Mouse (Mus musculus): ENCODE results near the gene Naa60. TPM values are rescaled to one million over a fixed set of nuclear protein-coding genes. Genes with fewer than 3 reads are reported as not detected.

The Naa60 gene
- polyA plus RNA-seq, 1 experiment = 60.0 TPM

Other genes with a start within 250 kb of the Naa60 start
- gene Mefv, start 154.3 kb upstream of the Naa60 start, polyA plus RNA-seq (2012; rRNA removed) = 0.71 and 1.2 TPM in 2 replicates
- 5.2 and 7.7 TPM in 2 replicates for gene Zfp263, start 128.3 kb upstream of the Naa60 start, polyA plus RNA-seq (2012; rRNA removed)
- gene Olfr15, start 41.5 kb upstream of the Naa60 start, polyA plus RNA-seq (2012; rRNA removed) = not detected in 2 replicates
- 0.50 and 0.67 TPM in 2 replicates for gene Zfp174, start 25.1 kb upstream of the Naa60 start, polyA plus RNA-seq (2012; rRNA removed)
- 1.4 and 2.3 TPM in 2 replicates for gene Zfp597, start 12.2 kb downstream of the Naa60 start, polyA plus RNA-seq (2012; rRNA removed)
- 0.22 TPM in 1 of 2 replicates, not detected in the other for gene Gm20695, start 12.3 kb downstream of the Naa60 start, polyA plus RNA-seq (2012; rRNA removed)
- 6.1 and 8.4 TPM in 2 replicates for gene 1700037C18Rik, start 36.3 kb downstream of the Naa60 start, polyA plus RNA-seq (2012; rRNA removed)
- 3.5 and 4.1 TPM in 2 replicates for gene Cluap1, start 36.4 kb downstream of the Naa60 start, polyA plus RNA-seq (2012; rRNA removed)
- gene Nlrc3, start 104.3 kb downstream of the Naa60 start, polyA plus RNA-seq (2012; rRNA removed) = 3.1 and 5.8 TPM in 2 replicates
- gene Slx4, start 131.4 kb downstream of the Naa60 start, polyA plus RNA-seq (2012; rRNA removed) = 14.2 and 29.3 TPM in 2 replicates
- 50.8 and 415 TPM in 2 replicates for gene Dnase1, start 164.6 kb downstream of the Naa60 start, polyA plus RNA-seq (2012; rRNA removed)
- gene Trap1, start 205.5 kb downstream of the Naa60 start, polyA plus RNA-seq (2012; rRNA removed) = 69.2 and 84.4 TPM in 2 replicates

Measured in large intestine, adult 2 months (tissue).